Mouse (Mus musculus): Measurements from ENCODE around the gene Cacna1g. TPM values are rescaled to one million over a fixed set of nuclear protein-coding genes. Genes with fewer than 3 reads are reported as not detected.

The Cacna1g gene
- polyA plus RNA-seq, 1 experiment from 2014 or later: 15.1 TPM

DNA sequence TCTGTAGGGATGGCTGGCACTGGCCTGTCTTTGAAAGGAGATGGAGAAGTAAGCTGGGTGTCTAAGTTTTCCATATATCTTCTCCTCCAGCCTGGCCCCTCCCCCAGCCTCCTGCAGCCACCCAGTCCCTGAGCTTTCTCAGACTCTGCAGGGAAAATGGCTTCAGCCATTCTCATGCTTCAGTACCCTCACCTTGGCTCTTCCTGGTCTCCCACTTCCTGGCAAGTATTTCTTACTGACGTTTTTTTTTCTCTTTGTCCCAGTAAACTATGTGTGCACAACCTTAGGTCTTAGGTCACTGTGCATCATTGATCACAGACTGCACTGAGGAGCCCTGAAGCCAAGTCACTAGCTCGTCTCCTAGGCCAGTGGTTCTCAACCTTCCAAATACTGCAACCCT is 94.9 kb downstream of the Cacna1g start:
- Histone ChIP-seq H3K36me3 (ENCODE audit: control insufficient read depth, insufficient read depth, low read length) (no peaks in the 10 kb centered on the region), H3K4me3 (ENCODE audit: low read length) (no peak overlapping the region), H3K9ac (ENCODE audit: low read depth, low read length) (no peak overlapping the region), H3K4me1 (ENCODE audit: control insufficient read depth, insufficient read depth, low read depth, low read length) (no peaks in the 10 kb centered on the region), H3K27me3 (replicated peaks; ENCODE audit: control insufficient read depth, insufficient read depth, low read length) (no peaks in the 10 kb centered on the region), H3K9me3 (ENCODE audit: control insufficient read depth, low read length) (no peaks in the 10 kb centered on the region), H3K27ac (ENCODE audit: low read depth, low read length) (no peak overlapping the region), H3K4me2 (ENCODE audit: low read length) (no peak overlapping the region)
- no peak for ATAC-seq
- 7% methylated on average over 2 of the region's 2 CpGs for WGBS

DNA sequence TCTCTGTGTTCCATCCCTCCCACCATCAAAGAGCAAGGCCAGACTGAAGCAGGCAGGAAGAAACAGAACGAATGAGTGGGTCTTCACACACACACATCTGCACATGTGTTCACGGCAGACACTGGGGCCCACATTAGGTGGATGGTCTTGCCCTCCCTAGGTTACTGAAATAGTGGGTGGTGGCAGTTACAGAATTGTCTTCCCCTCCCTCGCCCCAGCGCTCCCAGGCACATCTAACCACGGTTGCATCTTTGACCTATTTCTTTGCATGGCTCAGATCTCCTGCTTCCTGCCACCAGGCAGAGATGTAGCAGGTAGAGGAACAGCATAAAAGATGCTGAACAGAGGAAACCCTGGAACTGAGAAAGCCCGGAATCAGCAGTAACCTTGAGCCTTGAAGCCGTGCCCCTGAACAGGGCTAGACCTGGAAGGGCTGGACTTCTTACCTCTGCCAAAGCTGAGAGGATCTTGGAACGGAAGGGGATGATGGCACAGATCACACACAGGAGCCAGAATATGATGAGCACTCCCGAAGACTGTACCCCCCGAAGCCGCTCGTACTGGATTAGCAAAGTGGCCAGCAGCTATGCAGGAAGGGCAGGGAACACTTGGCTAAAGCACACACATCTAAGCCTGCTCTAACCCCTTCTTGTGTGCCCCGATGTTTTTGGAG is 99.6 kb downstream of the Cacna1g start:
- H3K27ac ChIP-seq (ENCODE audit: low read depth, low read length): no peak overlapping the region
- H3K4me2 ChIP-seq (ENCODE audit: low read length): no peak overlapping the region
- ATAC-seq: no peak
- no peaks in the 10 kb centered on the region for H3K9me3 ChIP-seq (ENCODE audit: control insufficient read depth, low read length)
- WGBS: 86% methylated on average over 13 of the region's 13 CpGs
- H3K27me3 ChIP-seq (replicated peaks; ENCODE audit: control insufficient read depth, insufficient read depth, low read length): no peaks in the 10 kb centered on the region
- H3K4me3 ChIP-seq (ENCODE audit: low read length): no peak overlapping the region
- H3K4me1 ChIP-seq (ENCODE audit: control insufficient read depth, insufficient read depth, low read depth, low read length): no peaks in the 10 kb centered on the region
- H3K36me3 ChIP-seq (ENCODE audit: control insufficient read depth, insufficient read depth, low read length): no peaks in the 10 kb centered on the region
- H3K9ac ChIP-seq (ENCODE audit: low read depth, low read length): no peak overlapping the region

DNA sequence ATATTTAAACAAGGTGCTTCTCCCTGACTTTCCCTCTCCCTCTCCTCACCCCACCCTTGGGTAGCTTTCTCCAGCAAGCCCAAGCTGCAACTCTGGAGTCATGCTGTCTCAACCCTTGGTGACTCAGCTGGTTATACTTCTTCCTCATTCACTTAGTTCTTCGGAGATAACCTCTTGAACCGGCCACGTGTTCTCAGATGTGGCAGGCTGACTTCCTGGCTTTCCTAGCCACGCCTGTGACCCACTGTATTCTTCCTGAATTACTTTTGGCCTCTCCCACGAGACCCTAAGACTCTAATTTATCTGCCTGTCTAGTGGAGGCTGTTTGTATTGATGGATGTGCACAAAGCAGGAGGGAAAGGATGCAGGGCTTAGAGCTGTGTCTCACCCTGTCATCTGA is 103.2 kb downstream of the Cacna1g start:
- ATAC-seq: no peak
- Histone ChIP-seq H3K27ac (ENCODE audit: low read depth, low read length) (no peak overlapping the region), H3K27me3 (replicated peaks; ENCODE audit: control insufficient read depth, insufficient read depth, low read length) (no peaks in the 10 kb centered on the region), H3K9me3 (ENCODE audit: control insufficient read depth, low read length) (no peaks in the 10 kb centered on the region), H3K4me1 (ENCODE audit: control insufficient read depth, insufficient read depth, low read depth, low read length) (no peaks in the 10 kb centered on the region), H3K4me2 (ENCODE audit: low read length) (no peak overlapping the region), H3K36me3 (ENCODE audit: control insufficient read depth, insufficient read depth, low read length) (no peaks in the 10 kb centered on the region), H3K9ac (ENCODE audit: low read depth, low read length) (no peak overlapping the region), H3K4me3 (ENCODE audit: low read length) (no peak overlapping the region)
- 40% methylated on average over 5 of the region's 5 CpGs for WGBS

GRCm38 (mm10) chr11:94369981-94370380 is 104.0 kb downstream of the Cacna1g start:
- H3K36me3 ChIP-seq (ENCODE audit: control insufficient read depth, insufficient read depth, low read length): no peaks in the 10 kb centered on the region

DNA sequence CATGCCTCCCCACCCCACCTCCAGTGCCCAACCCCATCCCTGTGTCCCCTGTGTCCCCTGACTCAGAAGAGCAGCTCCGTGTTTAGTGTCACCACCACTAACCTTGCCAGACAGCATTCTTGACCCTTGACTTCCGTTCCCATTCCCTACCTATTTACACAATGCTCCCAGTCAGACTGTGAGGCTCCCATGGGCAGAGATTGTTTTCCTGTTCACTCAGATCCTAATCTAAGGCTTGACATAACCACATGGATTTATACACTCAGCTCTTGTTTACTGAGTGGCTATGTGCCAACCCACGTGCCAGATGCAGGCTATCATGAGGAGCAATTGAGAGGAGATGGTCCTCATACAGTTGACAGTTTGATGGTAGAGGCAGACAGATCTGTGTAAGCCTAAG is 108.7 kb downstream of the Cacna1g start:
- H3K27me3 ChIP-seq (replicated peaks; ENCODE audit: control insufficient read depth, insufficient read depth, low read length): no peaks in the 10 kb centered on the region
- no peak for ATAC-seq
- 76% methylated on average over 3 of the region's 3 CpGs for WGBS

More at GRCm38 (mm10) chr11:94369981-94370380, 104.0 kb downstream of the Cacna1g start:
- ATAC-seq: no peak
- H3K9me3 ChIP-seq (ENCODE audit: control insufficient read depth, low read length): no peaks in the 10 kb centered on the region
- no peaks in the 10 kb centered on the region for H3K27me3 ChIP-seq (replicated peaks; ENCODE audit: control insufficient read depth, insufficient read depth, low read length)
- H3K9ac ChIP-seq (ENCODE audit: low read depth, low read length): no peak overlapping the region
- no peak overlapping the region for H3K4me2 ChIP-seq (ENCODE audit: low read length)
- no peak overlapping the region for H3K27ac ChIP-seq (ENCODE audit: low read depth, low read length)
- H3K4me3 ChIP-seq (ENCODE audit: low read length): no peak overlapping the region
- WGBS: 87% methylated on average over 6 of the region's 6 CpGs
- H3K4me1 ChIP-seq (ENCODE audit: control insufficient read depth, insufficient read depth, low read depth, low read length): no peaks in the 10 kb centered on the region

DNA sequence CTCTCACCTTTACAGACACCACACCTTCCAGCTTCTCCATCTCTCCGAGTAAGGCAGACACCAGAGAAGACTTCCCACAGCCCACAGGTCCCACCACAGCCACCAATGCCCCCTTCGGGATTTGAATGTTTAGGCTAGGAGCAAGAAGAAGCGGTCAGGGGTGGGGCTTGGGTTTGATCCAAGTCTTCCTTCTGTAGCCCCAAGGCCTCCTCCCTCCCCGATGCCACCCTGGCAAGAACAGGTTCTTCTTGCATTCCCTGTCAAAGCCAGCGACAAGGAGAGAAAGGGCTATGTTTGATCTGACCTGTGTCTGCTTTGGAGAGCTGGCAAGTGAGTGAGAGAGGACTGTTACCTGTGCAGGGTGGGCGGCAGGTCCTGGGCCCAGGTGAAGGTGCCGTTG is 110.3 kb downstream of the Cacna1g start:
- Histone ChIP-seq H3K27ac (ENCODE audit: low read depth, low read length) (no peak overlapping the region), H3K4me2 (ENCODE audit: low read length) (no peak overlapping the region), H3K9me3 (ENCODE audit: control insufficient read depth, low read length) (no peaks in the 10 kb centered on the region), H3K4me1 (ENCODE audit: control insufficient read depth, insufficient read depth, low read depth, low read length) (no peaks in the 10 kb centered on the region), H3K36me3 (ENCODE audit: control insufficient read depth, insufficient read depth, low read length) (no peaks in the 10 kb centered on the region), H3K27me3 (replicated peaks; ENCODE audit: control insufficient read depth, insufficient read depth, low read length) (no peaks in the 10 kb centered on the region), H3K9ac (ENCODE audit: low read depth, low read length) (no peak overlapping the region), H3K4me3 (ENCODE audit: low read length) (no peak overlapping the region)
- 89% methylated on average over 7 of the region's 7 CpGs for WGBS
- ATAC-seq: no peak

More for the DNA sequence above, 108.7 kb downstream of the Cacna1g start:
- Histone ChIP-seq H3K27ac (ENCODE audit: low read depth, low read length) (no peak overlapping the region), H3K4me1 (ENCODE audit: control insufficient read depth, insufficient read depth, low read depth, low read length) (no peaks in the 10 kb centered on the region), H3K36me3 (ENCODE audit: control insufficient read depth, insufficient read depth, low read length) (no peaks in the 10 kb centered on the region), H3K9me3 (ENCODE audit: control insufficient read depth, low read length) (no peaks in the 10 kb centered on the region), H3K4me3 (ENCODE audit: low read length) (no peak overlapping the region), H3K4me2 (ENCODE audit: low read length) (no peak overlapping the region), H3K9ac (ENCODE audit: low read depth, low read length) (no peak overlapping the region)

DNA sequence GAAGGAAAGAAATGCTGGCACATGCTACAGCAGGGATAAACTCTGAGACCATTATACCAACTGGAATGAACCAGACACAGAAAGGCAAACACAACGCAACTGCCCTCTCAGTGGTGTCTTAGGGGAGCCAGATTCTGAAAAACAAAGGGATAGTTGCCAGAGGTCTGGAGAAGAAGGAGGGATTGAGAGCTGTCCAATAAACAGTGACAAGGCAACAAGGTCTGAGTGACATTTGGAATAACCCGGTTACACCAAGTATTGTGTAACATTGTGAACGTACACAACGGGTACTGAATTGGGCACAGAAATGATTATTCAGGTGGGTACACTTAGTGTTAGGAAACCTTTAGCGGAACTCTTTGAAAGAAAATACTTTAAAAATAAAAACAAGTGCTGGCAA is 111.9 kb downstream of the Cacna1g start:
- no peak overlapping the region for H3K4me2 ChIP-seq (ENCODE audit: low read length)
- no peak overlapping the region for H3K4me3 ChIP-seq (ENCODE audit: low read length)
- no peaks in the 10 kb centered on the region for H3K9me3 ChIP-seq (ENCODE audit: control insufficient read depth, low read length)
- H3K9ac ChIP-seq (ENCODE audit: low read depth, low read length): no peak overlapping the region
- H3K4me1 ChIP-seq (ENCODE audit: control insufficient read depth, insufficient read depth, low read depth, low read length): no peaks in the 10 kb centered on the region
- H3K27me3 ChIP-seq (replicated peaks; ENCODE audit: control insufficient read depth, insufficient read depth, low read length): no peaks in the 10 kb centered on the region
- 89% methylated on average over 5 of the region's 5 CpGs for WGBS
- ATAC-seq: no peak
- H3K36me3 ChIP-seq (ENCODE audit: control insufficient read depth, insufficient read depth, low read length): no peaks in the 10 kb centered on the region
- H3K27ac ChIP-seq (ENCODE audit: low read depth, low read length): no peak overlapping the region

- 92% methylated on average over 14 of the region's 14 CpGs for WGBS
- Histone ChIP-seq H3K4me3 (ENCODE audit: low read length) (no peak overlapping the region), H3K27ac (ENCODE audit: low read depth, low read length) (no peak overlapping the region), H3K9ac (ENCODE audit: low read depth, low read length) (no peak overlapping the region), H3K27me3 (replicated peaks; ENCODE audit: control insufficient read depth, insufficient read depth, low read length) (no peaks in the 10 kb centered on the region), H3K9me3 (ENCODE audit: control insufficient read depth, low read length) (no peaks in the 10 kb centered on the region), H3K4me1 (ENCODE audit: control insufficient read depth, insufficient read depth, low read depth, low read length) (no peaks in the 10 kb centered on the region), H3K4me2 (ENCODE audit: low read length) (no peak overlapping the region), H3K36me3 (ENCODE audit: control insufficient read depth, insufficient read depth, low read length) (no peaks in the 10 kb centered on the region)
- ATAC-seq: no peak
These were observed 112.7 kb downstream of the Cacna1g start for GRCm38 (mm10) chr11:94361166-94361870.

DNA sequence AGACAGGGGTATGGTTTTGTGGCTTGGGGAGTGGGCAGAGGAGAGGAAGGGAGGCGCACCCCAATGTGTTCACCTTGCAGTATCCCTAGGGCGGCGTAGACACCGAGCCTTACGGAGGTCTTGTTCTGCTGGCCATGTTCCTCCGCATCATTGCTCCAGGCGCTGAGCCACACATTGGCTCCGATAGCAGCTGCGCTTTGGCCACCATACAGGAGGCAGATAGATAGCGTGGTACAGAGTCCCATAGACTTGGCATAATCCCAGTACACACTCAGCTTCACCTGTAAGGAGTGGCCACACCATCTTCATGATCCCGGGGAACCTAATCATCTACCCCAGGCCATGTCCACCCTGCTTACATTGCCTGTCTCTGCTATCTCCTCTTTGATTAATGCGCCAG is 114.8 kb downstream of the Cacna1g start:
- Histone ChIP-seq H3K9me3 (ENCODE audit: control insufficient read depth, low read length) (no peaks in the 10 kb centered on the region), H3K27ac (ENCODE audit: low read depth, low read length) (no peak overlapping the region), H3K4me1 (ENCODE audit: control insufficient read depth, insufficient read depth, low read depth, low read length) (no peaks in the 10 kb centered on the region), H3K27me3 (replicated peaks; ENCODE audit: control insufficient read depth, insufficient read depth, low read length) (peaks cover 3% of the 10 kb centered on the region; the same call in 1 of the 2 replicates), H3K4me2 (ENCODE audit: low read length) (no peak overlapping the region), H3K4me3 (ENCODE audit: low read length) (no peak overlapping the region), H3K9ac (ENCODE audit: low read depth, low read length) (no peak overlapping the region), H3K36me3 (ENCODE audit: control insufficient read depth, insufficient read depth, low read length) (no peaks in the 10 kb centered on the region)
- 95% methylated on average over 12 of the region's 12 CpGs for WGBS
- no peak for ATAC-seq
